Mouse (Mus musculus): ENCODE data around the gene Magea1.
"Not testable (repeated sequence)": the region's sequence is repeated elsewhere in the genome, so short reads cannot be mapped to it uniquely, and the experiment has no call there.

Magea1 gene

GRCm38 (mm10) chrX:155089693-155090092, at the start of gene Magea1:
TSS of gene Magea1 (minus strand) at chrX:155089793.
- DNase-seq = not testable (repeated sequence)

DNA sequence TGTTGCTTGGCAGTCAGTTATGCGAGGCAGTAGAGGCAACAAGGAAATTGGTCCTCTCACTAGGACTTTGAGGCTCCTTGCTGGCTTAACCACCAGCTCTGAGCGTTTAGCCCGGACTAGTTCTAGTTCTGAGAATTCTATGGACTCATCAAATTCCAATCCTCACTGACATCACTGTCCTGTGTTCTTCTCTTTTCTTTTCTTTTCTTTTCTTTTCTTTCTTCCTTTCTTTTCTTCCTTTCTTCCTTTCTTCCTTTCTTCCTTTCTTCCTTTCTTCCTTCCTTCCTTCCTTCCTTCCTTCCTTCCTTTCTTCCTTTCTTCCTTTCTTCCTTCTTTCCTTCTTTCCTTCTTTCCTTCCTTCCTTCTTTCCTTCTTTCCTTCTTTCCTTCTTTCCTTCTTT, 38.7 kb upstream of the Magea1 start, which contains the start of gene Cldn34b2:
Gene Cldn34b2, minus strand, starts transcription at position 101 of the 400 bp plus-strand sequence.
- DNase-seq = not testable (repeated sequence)

DNA sequence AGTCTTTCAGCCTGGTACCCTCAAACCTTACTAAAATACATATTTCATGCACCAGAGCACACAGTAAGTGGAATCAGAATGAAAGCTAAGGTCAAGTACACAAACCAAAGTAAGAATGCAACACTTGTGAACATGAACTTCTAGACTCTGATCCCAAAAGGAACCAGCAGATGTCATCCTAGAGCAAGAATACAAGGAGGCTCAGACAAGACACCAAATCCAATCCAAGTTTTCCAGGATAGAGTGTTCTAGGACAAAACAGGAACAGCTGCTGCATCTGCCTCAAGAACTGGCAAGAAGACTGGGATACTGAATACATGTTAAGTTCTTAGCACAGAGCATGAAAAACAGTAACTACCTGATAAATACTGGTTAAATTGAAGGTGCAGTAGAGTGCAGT, 8.4 kb upstream of the Magea1 start:
- DNase-seq = no peak

DNA sequence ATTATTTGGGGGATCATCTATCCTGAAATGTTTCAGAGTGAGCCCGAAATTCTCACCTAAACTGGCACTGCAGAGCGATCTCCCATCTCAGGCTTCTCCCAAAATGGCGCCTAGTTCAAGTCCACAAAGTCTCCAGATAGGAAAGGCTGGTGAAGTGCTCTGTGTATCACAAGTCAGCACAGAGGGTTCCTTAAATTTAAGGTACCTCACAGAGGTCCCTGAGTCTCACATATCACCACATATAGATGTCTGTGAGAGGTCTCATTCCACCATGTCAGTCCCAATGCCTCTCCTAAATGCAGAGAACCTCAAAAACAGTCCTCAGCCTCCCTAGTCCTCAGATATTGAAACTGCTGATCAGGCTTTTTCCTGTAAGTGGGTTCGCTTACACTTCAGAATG, 4.0 kb upstream of the Magea1 start, which contains the start of gene Magea2:
Gene Magea2, minus strand, starts transcription at position 101 of the 400 bp plus-strand sequence.
- DNase-seq = not testable (repeated sequence)

GRCm38 (mm10) chrX:155063045-155063444, 26.5 kb downstream of the Magea1 start, which contains the start of gene Magea5:
TSS of gene Magea5 (minus strand) at chrX:155063145.
- not testable (repeated sequence) for DNase-seq

All from liver (tissue).